Mouse (Mus musculus) CH12.LX (cell line): ENCODE data around the gene Cdkn1b. TPM values are rescaled to one million over a fixed set of nuclear protein-coding genes. Genes with fewer than 3 reads are reported as not detected.
A peak's percentile ranks its signal among the peaks of the same experiment; 100 is the strongest.

Experiments used
- DNase-seq: peaks from one replicate; pipeline ENCODE4 v3.0.0-alpha.2; 2013; ENCODE audit errors: extremely low read depth
- H3K27ac ChIP-seq: 2 replicates; pipeline ENCODE4 v1.5.1; 2012; ENCODE audit warnings: low read depth, mild to moderate bottlenecking, control low read depth, moderate library complexity; ENCODE audit not compliant: insufficient read depth
- H3K27me3 ChIP-seq: replicated peaks from 2 replicates; pipeline ENCODE3; 2012; ENCODE audit warnings: inconsistent platforms
- H3K36me3 ChIP-seq, 2 experiments: replicated peaks in 1 of 2; 2 replicates each; pipeline versions ENCODE3 to v1.6.1; 2012; ENCODE audit warnings: inconsistent platforms in 1 of 2, low read length in 1 of 2, mild to moderate bottlenecking in 1 of 2, mixed read lengths in 1 of 2, moderate library complexity in 1 of 2; ENCODE audit not compliant: control insufficient read depth in 1 of 2, insufficient read depth in 1 of 2
- H3K4me1 ChIP-seq, 2 experiments: 2 replicates each; pipeline ENCODE4 v1.6.1; 2012; ENCODE audit warnings: inconsistent platforms in 1 of 2, moderate library complexity in 1 of 2; ENCODE audit not compliant: insufficient read depth in 2 of 2, control insufficient read depth in 1 of 2
- H3K4me2 ChIP-seq: 2 replicates; pipeline ENCODE4 v1.6.1; 2012; ENCODE audit warnings: low read depth, mild to moderate bottlenecking, control low read depth; ENCODE audit not compliant: poor library complexity, insufficient read depth, severe bottlenecking
- H3K4me3 ChIP-seq, 3 experiments: fragments of 150-350 bp in 1 of 3; sonication (generic) in 1 of 3; replicated peaks in 1 of 3; 2 replicates each; pipeline versions ENCODE3 to v1.5.1; 2011 to 2012; ENCODE audit warnings: low read depth in 2 of 3, low read length in 2 of 3, mild to moderate bottlenecking in 2 of 3, moderate library complexity in 2 of 3, control low read depth in 1 of 3, improper control_type of control experiment in 1 of 3, inconsistent platforms in 1 of 3, mixed read lengths in 1 of 3; ENCODE audit not compliant: poor library complexity in 1 of 3
- H3K79me2 ChIP-seq: replicated peaks from 2 replicates; pipeline ENCODE4 v1.6.1; 2012; ENCODE audit warnings: mild to moderate bottlenecking, moderate library complexity; ENCODE audit not compliant: control insufficient read depth, poor library complexity, insufficient read depth, severe bottlenecking; ENCODE audit errors: extremely low read depth
- H3K9ac ChIP-seq: 2 replicates; pipeline ENCODE4 v1.6.1; 2012; ENCODE audit warnings: low read depth, mild to moderate bottlenecking, control low read depth, moderate library complexity; ENCODE audit not compliant: insufficient read depth
- H3K9me3 ChIP-seq: replicated peaks from 2 replicates; pipeline ENCODE3; 2012; ENCODE audit warnings: low read length, inconsistent platforms, mixed read lengths
- BHLHE40 ChIP-seq: IDR thresholded peaks from 2 replicates; pipeline ENCODE4 v1.6.1; 2011; ENCODE audit warnings: mild to moderate bottlenecking, low read depth, low read length, improper control_type of control experiment
- CHD2 ChIP-seq: IDR thresholded peaks from 2 replicates; pipeline ENCODE4 v1.6.1; 2011; ENCODE audit warnings: low read length, improper control_type of control experiment
- ELF1 ChIP-seq: IDR thresholded peaks from 2 replicates; pipeline ENCODE4 v1.6.1; 2014; ENCODE audit warnings: low read depth, mild to moderate bottlenecking, inconsistent platforms, low read length, improper control_type of control experiment
- EP300 ChIP-seq: IDR thresholded peaks from 2 replicates; pipeline ENCODE4 v1.6.1; 2011; ENCODE audit warnings: low read length, improper control_type of control experiment
- GABPA ChIP-seq: IDR thresholded peaks from 2 replicates; pipeline ENCODE4 v1.6.1; 2012; ENCODE audit warnings: low read depth, low read length, improper control_type of control experiment, inconsistent platforms; ENCODE audit not compliant: insufficient replicate concordance
- HCFC1 ChIP-seq: IDR thresholded peaks from 2 replicates; pipeline ENCODE4 v1.6.1; 2012; ENCODE audit warnings: low read depth, mild to moderate bottlenecking, inconsistent platforms, low read length, improper control_type of control experiment
- JUN ChIP-seq: IDR thresholded peaks from 2 replicates; pipeline ENCODE4 v1.6.1; 2011; ENCODE audit warnings: low read depth, mild to moderate bottlenecking, low read length, improper control_type of control experiment, moderate library complexity; ENCODE audit not compliant: insufficient read depth
- KAT2A ChIP-seq: IDR thresholded peaks from 2 replicates; pipeline ENCODE4 v1.6.1; 2012; ENCODE audit warnings: low read length, improper control_type of control experiment, inconsistent platforms; ENCODE audit not compliant: insufficient replicate concordance
- MAX ChIP-seq: IDR thresholded peaks from 2 replicates; pipeline ENCODE4 v1.6.1; 2011; ENCODE audit warnings: low read length, improper control_type of control experiment
- MEF2A ChIP-seq: IDR thresholded peaks from 2 replicates; pipeline ENCODE4 v1.6.1; 2014; ENCODE audit warnings: low read depth, mild to moderate bottlenecking, inconsistent platforms, low read length, improper control_type of control experiment, borderline replicate concordance
- MXI1 ChIP-seq: IDR thresholded peaks from 2 replicates; pipeline ENCODE4 v1.6.1; 2011; ENCODE audit warnings: mild to moderate bottlenecking, low read depth, low read length, improper control_type of control experiment
- PAX5 ChIP-seq: IDR thresholded peaks from 2 replicates; pipeline ENCODE4 v1.6.1; 2012; ENCODE audit warnings: low read length, inconsistent platforms, mixed read lengths
- POLR2AphosphoS2 ChIP-seq: IDR thresholded peaks from 2 replicates; pipeline ENCODE4 v1.6.1; 2011; ENCODE audit warnings: low read depth, low read length, improper control_type of control experiment
- SIN3A ChIP-seq: IDR thresholded peaks from 2 replicates; pipeline ENCODE4 v1.6.1; 2012; ENCODE audit warnings: low read length, improper control_type of control experiment, inconsistent platforms
- TCF12 ChIP-seq: IDR thresholded peaks from 2 replicates; pipeline ENCODE4 v1.6.1; 2014; ENCODE audit warnings: low read depth, mild to moderate bottlenecking, inconsistent platforms, low read length, improper control_type of control experiment
- UBTF ChIP-seq: IDR thresholded peaks from 2 replicates; pipeline ENCODE4 v1.6.1; 2012; ENCODE audit warnings: low read depth, mild to moderate bottlenecking, inconsistent platforms, low read length, improper control_type of control experiment, moderate library complexity
- USF1 ChIP-seq: IDR thresholded peaks from 2 replicates; pipeline ENCODE4 v1.6.1; 2014; ENCODE audit warnings: low read depth, mild to moderate bottlenecking, inconsistent platforms, low read length, improper control_type of control experiment
- ZNF384 ChIP-seq: IDR thresholded peaks from 2 replicates; pipeline ENCODE4 v1.6.1; 2012; ENCODE audit warnings: low read depth, low read length, improper control_type of control experiment, inconsistent platforms
- dilution Hi-C: fragments of 300-500 bp; cut with MboI; formaldehyde crosslinking; loops from 2 replicates; pipeline ENCODE4 v1.14.3; 2020; ENCODE audit warnings: low sequenced_read_pairs; ENCODE audit not compliant: extremely low pct_unique_long_range_greater_than_20kb, extremely low pct_ligation_motif_present
- in situ Hi-C: fragments of 300-500 bp; cut with MboI; formaldehyde crosslinking; loops from 3 replicates; pipeline ENCODE4 v1.14.3; 2019; ENCODE audit warnings: low sequenced_read_pairs, low pct_ligation_motif_present, low pct_unique_long_range_greater_than_20kb, mixed read lengths
- polyA plus RNA-seq: library from polyadenylated mRNA; unstranded; fragments of >175 nt; gene quantifications from 2 replicates; pipeline ENCODE4 v1.2.1, GENCODE M21; 2012; ENCODE audit warnings: low read depth; ENCODE audit not compliant: insufficient read length
- total RNA-seq, 2 experiments: library from RNA; depleted of rRNA; stranded (reverse); fragments of 300-350 nt in 1 of 2; fragments of >200 nt in 1 of 2; gene quantifications; 2 replicates each; pipeline ENCODE4 v1.2.3; 2012 to 2014

Gene Cdkn1b
- total and polyA plus RNA-seq, 3 experiments: 19.2 to 23.5 (median 20.9) TPM

DNA sequence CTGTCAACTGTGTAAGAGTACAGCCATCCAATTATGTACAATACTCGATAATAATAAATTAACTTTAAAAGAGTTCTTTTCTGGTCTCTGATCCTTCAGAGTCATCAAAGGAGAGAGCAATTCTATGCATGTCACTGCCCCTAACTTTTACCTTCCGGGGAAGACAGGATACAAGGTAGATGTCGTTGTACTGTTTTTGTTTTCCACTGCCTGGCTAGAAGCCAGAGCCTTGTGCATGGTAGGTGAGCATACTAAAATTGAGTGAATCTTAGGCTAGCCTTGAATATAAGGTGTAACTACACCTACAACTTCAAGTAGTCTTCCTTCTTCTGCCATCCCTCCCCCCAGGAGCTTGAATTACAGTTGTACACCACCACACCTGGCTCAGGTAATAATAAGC, 10.9 kb downstream of the Cdkn1b start:
- peak overlapping the region; percentile 49; the same call in 1 of the 2 replicates for H3K27ac ChIP-seq

DNA sequence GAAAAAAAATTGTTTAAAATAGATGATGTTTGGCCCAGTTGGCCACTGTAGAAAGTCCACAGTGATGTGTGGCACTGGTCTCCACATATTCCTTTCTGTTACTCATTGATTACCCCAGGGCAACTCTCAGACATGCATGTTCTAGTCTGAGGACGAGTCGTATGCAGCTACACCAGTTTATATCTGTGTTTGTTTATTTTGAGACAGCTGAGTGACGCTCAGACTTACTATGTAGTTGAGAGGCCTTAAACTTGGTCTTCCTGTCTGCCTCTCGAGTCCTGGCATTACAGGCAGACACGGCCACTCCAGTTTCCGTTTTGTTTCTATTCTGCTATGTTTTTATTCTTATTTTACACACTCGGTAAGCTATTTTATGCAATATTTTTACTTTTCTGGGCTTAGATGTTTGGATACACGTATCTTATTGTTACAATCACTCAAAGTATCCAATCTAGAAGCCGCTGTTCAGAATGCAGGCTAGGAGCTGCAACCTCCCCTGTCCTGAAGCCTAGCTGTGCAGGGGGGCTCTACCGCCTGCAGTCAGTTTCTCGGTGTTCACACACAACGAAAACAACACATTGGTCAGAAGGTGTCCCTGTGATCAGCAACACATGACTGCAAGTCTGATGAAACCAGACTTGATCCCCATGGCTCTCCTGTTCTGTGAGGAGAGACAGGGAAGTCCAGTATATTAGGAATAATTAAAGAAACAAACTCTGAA, 12.4 kb downstream of the Cdkn1b start:
- dilution Hi-C loops: no loop called here
- in situ Hi-C loops: no loop called here
- H3K27ac ChIP-seq: peak overlapping the region; percentile 49
- no peaks in the 10 kb centered on the region for H3K9me3 ChIP-seq
- no peak for DNase-seq
- peak overlapping the region; percentile 47 to 52 (median 49) for H3K4me3 ChIP-seq
- peak overlapping the region; percentile 65 for H3K9ac ChIP-seq
- H3K4me1 ChIP-seq: peaks cover 0 to 16% of the 10 kb centered on the region in 2 experiments; a peak in 3 of 4 replicates
- H3K36me3 ChIP-seq: peaks cover 9 to 27% of the 10 kb centered on the region in 2 experiments
- H3K27me3 ChIP-seq: no peaks in the 10 kb centered on the region
- peak overlapping the region; percentile 80 for H3K4me2 ChIP-seq
- TF ChIP-seq POLR2AphosphoS2 (no peak), JUN (no peak), ELF1 (no peak), MEF2A (no peak), HCFC1 (no peak), KAT2A (no peak), GABPA (no peak), MAX (no peak), USF1 (peak; percentile 32), SIN3A (peak; percentile 41; the same call in 1 of the 2 replicates), MXI1 (peak; percentile 43; the same call in 1 of the 2 replicates), ZNF384 (no peak), EP300 (no peak), UBTF (no peak), PAX5 (no peak), TCF12 (0 out of 2 replicates have a peak, but pooled peaks have one; percentile 6), CHD2 (no peak), BHLHE40 (no peak)
- H3K79me2 ChIP-seq: peaks cover 80% of the 10 kb centered on the region

More for the DNA sequence above, 10.9 kb downstream of the Cdkn1b start:
- TF ChIP-seq MAX (0 out of 2 replicates have a peak, but pooled peaks have one; percentile 1), SIN3A (no peak)
- Histone ChIP-seq H3K9me3 (no peaks in the 10 kb centered on the region), H3K36me3 (peaks cover 0 to 15% of the 10 kb centered on the region in 2 experiments), H3K4me1 (peaks cover 0 to 16% of the 10 kb centered on the region in 2 experiments; a peak in 3 of 4 replicates), H3K4me2 (peak overlapping the region; percentile 91), H3K4me3 (peak overlapping the region; percentile 68 to 81 (median 74)), H3K9ac (peak overlapping the region; percentile 98), H3K27me3 (no peaks in the 10 kb centered on the region), H3K79me2 (peaks cover 67% of the 10 kb centered on the region)
- no peak for DNase-seq
- dilution Hi-C loops (no loop called here), in situ Hi-C loops (no loop called here)
